Mouse (Mus musculus) MEL (cell line): Measurements from ENCODE around the gene Gtf2a1.

ENCODE experiments used
- CTCF ChIP-seq, 3 experiments: IDR thresholded peaks in 2 of 3; conservative IDR thresholded peaks in 1 of 3; 2 replicates each; pipeline ENCODE4 v1.5.1; 2011 to 2012; ENCODE audit warnings: low read length in 3 of 3, low read depth in 2 of 3, mild to moderate bottlenecking in 2 of 3, improper control_type of control experiment in 1 of 3, inconsistent platforms in 1 of 3, mixed read lengths in 1 of 3, moderate library complexity in 1 of 3; ENCODE audit not compliant: control insufficient read depth in 1 of 3, insufficient read depth in 1 of 3, poor library complexity in 1 of 3, severe bottlenecking in 1 of 3
- GATA1 ChIP-seq: IDR thresholded peaks from 2 replicates; pipeline ENCODE4 v1.6.1; 2011; ENCODE audit warnings: low read depth, low read length, improper control_type of control experiment
- MAFK ChIP-seq: IDR thresholded peaks from 2 replicates; pipeline ENCODE4 v1.6.1; 2011; ENCODE audit warnings: low read depth, mild to moderate bottlenecking, low read length, improper control_type of control experiment, borderline replicate concordance
- MAX ChIP-seq: IDR thresholded peaks from 2 replicates; pipeline ENCODE4 v1.6.1; 2011; ENCODE audit warnings: low read length, improper control_type of control experiment
- MEF2A ChIP-seq: IDR thresholded peaks from 2 replicates; pipeline ENCODE4 v1.6.1; 2014; ENCODE audit warnings: low read depth, mild to moderate bottlenecking, inconsistent platforms, low read length, improper control_type of control experiment; ENCODE audit not compliant: poor library complexity, insufficient replicate concordance, severe bottlenecking; ENCODE audit errors: extremely low read depth
- POLR2AphosphoS2 ChIP-seq: IDR thresholded peaks from 2 replicates; pipeline ENCODE4 v1.6.1; 2011; ENCODE audit warnings: low read length, improper control_type of control experiment
- USF1 ChIP-seq: IDR thresholded peaks from 2 replicates; pipeline ENCODE4 v1.6.1; 2014; ENCODE audit warnings: low read depth, mild to moderate bottlenecking, inconsistent platforms, low read length, improper control_type of control experiment, moderate library complexity
- ZMIZ1 ChIP-seq: IDR thresholded peaks from 2 replicates; pipeline ENCODE4 v1.6.1; 2012; ENCODE audit warnings: low read depth, mild to moderate bottlenecking, inconsistent platforms, low read length, improper control_type of control experiment, moderate library complexity

DNA sequence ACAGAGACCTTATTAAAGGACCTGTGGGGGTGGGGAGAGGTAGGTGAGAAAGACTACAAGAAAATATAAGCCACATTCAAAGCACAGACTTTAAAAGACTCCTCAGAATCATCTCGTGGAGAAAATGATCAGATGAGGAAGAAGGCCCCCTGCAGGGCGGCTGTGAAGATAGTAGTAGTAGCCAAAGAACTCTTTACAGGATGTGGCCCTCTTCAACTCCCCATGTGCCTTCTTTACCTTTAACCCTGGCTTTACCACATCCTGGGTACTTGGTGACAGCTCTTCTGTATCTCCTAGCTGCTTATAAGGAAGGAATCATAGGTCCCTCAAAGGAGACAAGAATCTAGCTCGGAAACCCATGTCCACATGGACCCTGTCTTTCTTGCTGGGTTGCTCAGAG lies 66.7 kb downstream of the Gtf2a1 start:
- no peak for TF ChIP-seq ZMIZ1
- no peak for TF ChIP-seq MEF2A
- TF ChIP-seq CTCF (IDR thresholded peaks at IDR 0.05 in 2 of 3, conservative IDR thresholded peaks at IDR 0.05 in 1 of 3; ENCODE audit: control insufficient read depth in 1 of 3, insufficient read depth in 1 of 3, low read depth in 2 of 3, low read length in 3 of 3, poor library complexity in 1 of 3, severe bottlenecking in 1 of 3), result peak in 1 of 3 experiments; percentile 20; a peak in 1 of 6 replicates
- TF ChIP-seq POLR2AphosphoS2, result no peak
- TF ChIP-seq MAX, result no peak
- TF ChIP-seq GATA1, result no peak
- TF ChIP-seq MAFK, result no peak
- no peak for TF ChIP-seq USF1
